Mouse (Mus musculus): ENCODE measurements around the gene Zbtb22. TPM values are rescaled to one million over a fixed set of nuclear protein-coding genes. Genes with fewer than 3 reads are reported as not detected.

The Zbtb22 gene
- polyA plus RNA-seq, 1 experiment from 2014 or later: 18.2 TPM

GRCm38 (mm10) chr17:33953961-33954565 is 38.4 kb downstream of the Zbtb22 start:
- 39% methylated on average over 5 of the region's 5 CpGs for WGBS (ENCODE audit: missing documents)
- Histone ChIP-seq H3K27ac (peak overlapping the region; percentile 93), H3K36me3 (ENCODE audit: inconsistent target) (peaks cover 20% of the 10 kb centered on the region; the same call in 1 of the 2 replicates), H3K79me2 (ENCODE audit: inconsistent target) (peaks cover 67% of the 10 kb centered on the region), H3K4me3 (ENCODE audit: inconsistent target) (peak overlapping the region; percentile 92)

GRCm38 (mm10) chr17:33954646-33955554 is 39.2 kb downstream of the Zbtb22 start:
- peaks cover 25% of the 10 kb centered on the region; the same call in 1 of the 2 replicates for H3K36me3 ChIP-seq (ENCODE audit: inconsistent target)
- H3K4me3 ChIP-seq (ENCODE audit: inconsistent target): peak overlapping the region; percentile 92
- WGBS (ENCODE audit: missing documents): 1% methylated on average over 33 of the region's 33 CpGs
- peak overlapping the region; percentile 93 for H3K27ac ChIP-seq
- H3K79me2 ChIP-seq (ENCODE audit: inconsistent target): peaks cover 59% of the 10 kb centered on the region

DNA sequence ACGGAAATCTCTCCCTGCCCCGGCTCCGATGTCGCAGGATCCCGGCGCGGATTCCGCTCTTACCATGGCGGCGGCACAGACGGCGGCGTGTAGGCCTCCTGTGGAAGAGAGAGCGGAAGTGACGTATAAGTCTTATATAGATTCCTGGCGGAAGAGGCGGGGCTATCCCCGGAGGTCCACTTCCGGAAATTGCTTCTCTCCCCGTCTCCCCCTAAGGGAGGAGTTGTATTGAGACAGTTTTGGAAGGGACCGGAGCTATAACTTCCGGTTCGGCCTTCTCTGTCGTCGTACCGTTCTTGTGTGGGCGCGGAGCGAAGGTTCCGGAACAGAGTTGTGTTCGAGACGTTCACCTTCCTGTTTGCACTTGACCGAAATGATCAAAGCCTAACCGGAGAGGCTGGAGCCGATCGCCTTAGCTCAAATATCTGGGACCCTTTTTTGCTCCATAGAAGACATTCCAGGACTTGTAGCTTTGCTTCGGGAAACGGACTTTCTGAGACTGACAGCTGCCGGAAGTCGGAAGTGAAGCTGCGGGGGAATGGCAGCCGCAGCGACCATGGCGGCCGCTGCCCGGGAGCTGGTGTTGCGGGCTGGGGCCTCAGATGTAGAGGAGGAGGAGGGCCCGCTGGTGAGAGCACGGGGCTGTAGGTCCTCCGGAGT is 40.0 kb downstream of the Zbtb22 start, which contains the start of the genes Vps52 and Rps18:
Gene Vps52 (plus strand): TSS at position 258 of the 660 bp plus-strand sequence.
Gene Rps18 (minus strand): TSS at position 447 of the 660 bp plus-strand sequence.
- H3K36me3 ChIP-seq (ENCODE audit: inconsistent target): peaks cover 33% of the 10 kb centered on the region
- peaks cover 51% of the 10 kb centered on the region for H3K79me2 ChIP-seq (ENCODE audit: inconsistent target)
- H3K4me3 ChIP-seq (ENCODE audit: inconsistent target): peak within 1 kb of the TSS; percentile 92
- H3K27ac ChIP-seq: peak within 1 kb of the TSS; percentile 93
- WGBS (ENCODE audit: missing documents): under 1% methylated on average over 50 of the region's 50 CpGs

DNA sequence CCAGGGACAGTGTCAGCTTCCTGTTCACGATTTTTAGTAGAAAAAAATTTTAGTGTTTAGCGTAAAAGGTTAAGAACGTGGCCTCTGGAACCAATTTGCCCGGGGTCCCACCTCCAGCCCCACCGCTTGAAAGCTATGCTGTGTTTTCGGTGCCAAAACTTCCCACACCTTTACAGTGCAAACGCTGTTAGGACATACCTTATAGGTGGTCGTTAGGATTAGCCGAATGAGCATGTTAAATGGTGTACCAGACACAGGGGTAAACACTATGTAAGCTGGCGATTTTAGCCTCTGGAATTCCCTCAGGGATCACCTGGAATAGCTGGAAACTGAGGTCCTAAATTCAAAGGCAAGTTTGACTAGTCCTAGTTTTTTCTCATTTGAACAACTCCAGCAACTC is 40.6 kb downstream of the Zbtb22 start:
- H3K27ac ChIP-seq: peak overlapping the region; percentile 93
- H3K79me2 ChIP-seq (ENCODE audit: inconsistent target): peaks cover 46% of the 10 kb centered on the region
- peaks cover 40% of the 10 kb centered on the region for H3K36me3 ChIP-seq (ENCODE audit: inconsistent target)
- peak overlapping the region; percentile 92 for H3K4me3 ChIP-seq (ENCODE audit: inconsistent target)
- WGBS (ENCODE audit: missing documents): 12% methylated on average over 10 of the region's 10 CpGs

DNA sequence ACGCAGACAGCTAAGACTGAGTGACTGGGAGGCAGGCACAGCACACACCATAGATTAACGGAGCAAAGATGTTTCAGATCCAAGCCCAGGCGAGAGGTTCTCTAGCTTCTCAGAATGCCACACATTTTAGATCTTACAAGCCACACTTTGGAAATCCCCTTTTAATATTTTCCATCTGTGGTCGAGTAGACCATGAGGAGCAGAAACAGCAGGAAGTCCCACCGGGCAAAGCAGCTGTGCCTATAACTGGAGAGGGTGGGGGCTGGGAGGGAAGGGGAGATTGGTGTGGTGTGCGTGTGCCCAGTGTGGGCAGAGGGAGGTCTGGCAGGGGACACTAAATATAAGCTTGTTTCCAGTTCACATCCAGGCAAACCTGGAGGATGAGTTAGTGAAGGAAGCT is 41.8 kb downstream of the Zbtb22 start:
- 83% methylated on average over 6 of the region's 6 CpGs for WGBS (ENCODE audit: missing documents)
- Histone ChIP-seq H3K4me3 (ENCODE audit: inconsistent target) (no peak overlapping the region), H3K79me2 (ENCODE audit: inconsistent target) (peaks cover 46% of the 10 kb centered on the region), H3K27ac (no peak overlapping the region), H3K36me3 (ENCODE audit: inconsistent target) (peaks cover 50% of the 10 kb centered on the region)

- H3K36me3 ChIP-seq (ENCODE audit: inconsistent target): peaks cover 50% of the 10 kb centered on the region
- peaks cover 39% of the 10 kb centered on the region for H3K79me2 ChIP-seq (ENCODE audit: inconsistent target)
- WGBS (ENCODE audit: missing documents): 92% methylated on average over 11 of the region's 11 CpGs
- H3K4me3 ChIP-seq (ENCODE audit: inconsistent target): no peak overlapping the region
- no peak overlapping the region for H3K27ac ChIP-seq
Measured at GRCm38 (mm10) chr17:33958451-33958850, 42.7 kb downstream of the Zbtb22 start.

DNA sequence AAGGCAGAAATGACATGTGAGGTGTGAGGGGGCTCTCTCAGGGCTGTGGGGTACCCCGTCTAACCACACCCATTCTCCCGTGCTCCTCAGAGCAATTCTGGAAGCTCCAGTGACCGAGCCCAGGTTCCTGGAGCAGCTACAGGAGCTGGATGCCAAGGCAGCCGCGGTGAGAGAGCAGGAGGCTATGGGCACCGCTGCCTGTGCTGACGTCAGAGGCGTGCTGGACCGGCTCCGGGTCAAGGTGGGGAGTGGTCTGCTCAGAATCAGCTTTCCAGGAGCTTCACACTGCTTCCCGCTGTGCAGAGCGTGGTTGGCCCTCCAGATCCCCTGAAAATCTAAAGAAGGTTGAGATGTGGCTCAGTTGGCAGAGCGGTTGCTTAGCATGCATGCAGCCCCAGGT is 43.4 kb downstream of the Zbtb22 start:
- H3K36me3 ChIP-seq (ENCODE audit: inconsistent target): peaks cover 52% of the 10 kb centered on the region

DNA sequence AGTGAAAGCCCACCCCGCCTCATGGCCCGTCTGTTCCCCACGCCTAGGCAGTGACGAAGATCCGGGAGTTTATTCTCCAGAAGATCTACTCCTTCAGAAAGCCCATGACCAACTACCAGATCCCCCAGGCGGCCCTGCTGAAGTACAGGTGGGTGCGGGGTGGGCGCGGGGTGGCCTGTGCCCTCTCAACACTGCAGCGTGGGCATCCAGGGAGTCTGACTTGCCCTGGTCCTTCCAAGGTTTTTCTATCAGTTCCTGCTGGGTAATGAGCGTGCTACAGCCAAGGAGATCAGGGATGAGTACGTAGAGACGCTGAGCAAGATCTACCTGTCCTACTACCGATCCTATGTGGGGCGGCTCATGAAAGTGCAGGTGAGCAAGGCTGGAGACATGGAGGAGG is 44.2 kb downstream of the Zbtb22 start:
- Histone ChIP-seq H3K79me2 (ENCODE audit: inconsistent target) (peaks cover 24% of the 10 kb centered on the region), H3K27ac (no peak overlapping the region), H3K36me3 (ENCODE audit: inconsistent target) (peaks cover 53% of the 10 kb centered on the region), H3K4me3 (ENCODE audit: inconsistent target) (no peak overlapping the region)
- WGBS (ENCODE audit: missing documents): 96% methylated on average over 15 of the region's 15 CpGs

More for the DNA sequence above, 43.4 kb downstream of the Zbtb22 start:
- no peak overlapping the region for H3K4me3 ChIP-seq (ENCODE audit: inconsistent target)
- peaks cover 32% of the 10 kb centered on the region for H3K79me2 ChIP-seq (ENCODE audit: inconsistent target)
- WGBS (ENCODE audit: missing documents): 90% methylated on average over 13 of the region's 13 CpGs
- H3K27ac ChIP-seq: no peak overlapping the region

GRCm38 (mm10) chr17:33962876-33963275 is 47.2 kb downstream of the Zbtb22 start:
- peaks cover 3% of the 10 kb centered on the region; the same call in 1 of the 2 replicates for H3K79me2 ChIP-seq (ENCODE audit: inconsistent target)
- peaks cover 65% of the 10 kb centered on the region for H3K36me3 ChIP-seq (ENCODE audit: inconsistent target)
- WGBS (ENCODE audit: missing documents): 93% methylated on average over 7 of the region's 7 CpGs
- no peak overlapping the region for H3K4me3 ChIP-seq (ENCODE audit: inconsistent target)
- H3K27ac ChIP-seq: no peak overlapping the region

GRCm38 (mm10) chr17:33965082-33965845 is 49.6 kb downstream of the Zbtb22 start:
- H3K79me2 ChIP-seq (ENCODE audit: inconsistent target): no peaks in the 10 kb centered on the region
- H3K36me3 ChIP-seq (ENCODE audit: inconsistent target): peaks cover 47% of the 10 kb centered on the region
- WGBS (ENCODE audit: missing documents): 88% methylated on average over 13 of the region's 17 CpGs
- no peak overlapping the region for H3K27ac ChIP-seq
- no peak overlapping the region for H3K4me3 ChIP-seq (ENCODE audit: inconsistent target)

- H3K36me3 ChIP-seq (ENCODE audit: inconsistent target): peaks cover 39% of the 10 kb centered on the region
- H3K79me2 ChIP-seq (ENCODE audit: inconsistent target): no peaks in the 10 kb centered on the region
- no peak overlapping the region for H3K27ac ChIP-seq
- 95% methylated on average over 16 of the region's 16 CpGs for WGBS (ENCODE audit: missing documents)
- H3K4me3 ChIP-seq (ENCODE audit: inconsistent target): no peak overlapping the region
Measured at GRCm38 (mm10) chr17:33965846-33966550, 50.3 kb downstream of the Zbtb22 start.

GRCm38 (mm10) chr17:33968489-33968888 is 52.8 kb downstream of the Zbtb22 start:
- 2% methylated on average over 9 of the region's 9 CpGs for WGBS (ENCODE audit: missing documents)
- Histone ChIP-seq H3K36me3 (ENCODE audit: inconsistent target) (peaks cover 15% of the 10 kb centered on the region; the same call in 1 of the 2 replicates), H3K4me3 (ENCODE audit: inconsistent target) (no peak overlapping the region), H3K79me2 (ENCODE audit: inconsistent target) (no peaks in the 10 kb centered on the region), H3K27ac (no peak overlapping the region)
